Mouse (Mus musculus): ENCODE data around the gene Zfp689. TPM values are rescaled to one million over a fixed set of nuclear protein-coding genes. Genes with fewer than 3 reads are reported as not detected.
"Not testable (repeated sequence)": the region's sequence is repeated elsewhere in the genome, so short reads cannot be mapped to it uniquely, and the experiment has no call there.

Zfp689 gene
- polyA plus RNA-seq, 1 experiment: 3.2 TPM

DNA sequence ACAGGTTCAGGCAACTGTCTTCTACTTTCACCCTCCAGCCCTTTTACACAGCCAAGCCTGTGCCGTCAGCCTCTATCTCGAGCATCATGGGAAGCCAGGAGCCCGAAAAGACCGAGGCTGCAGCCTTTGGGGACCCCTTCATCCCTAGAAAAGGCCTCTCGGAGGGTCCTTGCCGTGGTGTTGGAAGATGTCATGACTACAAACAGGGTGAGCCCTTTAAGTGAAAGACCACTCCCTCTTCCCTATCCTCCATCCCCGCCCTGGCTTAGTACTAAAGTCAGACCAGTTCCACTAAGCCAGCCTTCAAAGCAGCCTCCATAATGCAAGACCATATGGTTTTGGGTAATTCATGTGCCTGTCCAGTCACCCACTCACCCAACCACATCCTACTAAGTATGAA is 23.1 kb upstream of the Zfp689 start:
- TF ChIP-seq POLR2A (IDR thresholded peaks at IDR 0.05; ENCODE audit: low read depth, low read length) (peak; percentile 57; the same call in 1 of the 2 replicates), CTCF (IDR thresholded peaks at IDR 0.05; ENCODE audit: borderline replicate concordance, insufficient read depth, low read length) (no peak)
- peaks cover 9% of the 10 kb centered on the region for H3K4me1 ChIP-seq (ENCODE audit: control insufficient read depth, insufficient read depth, low read length)
- peak overlapping the region; percentile 65 for H3K4me3 ChIP-seq (ENCODE audit: insufficient read depth, low read length)
- peak overlapping the region; percentile 98 for H3K27ac ChIP-seq (ENCODE audit: insufficient read depth, low read length)

DNA sequence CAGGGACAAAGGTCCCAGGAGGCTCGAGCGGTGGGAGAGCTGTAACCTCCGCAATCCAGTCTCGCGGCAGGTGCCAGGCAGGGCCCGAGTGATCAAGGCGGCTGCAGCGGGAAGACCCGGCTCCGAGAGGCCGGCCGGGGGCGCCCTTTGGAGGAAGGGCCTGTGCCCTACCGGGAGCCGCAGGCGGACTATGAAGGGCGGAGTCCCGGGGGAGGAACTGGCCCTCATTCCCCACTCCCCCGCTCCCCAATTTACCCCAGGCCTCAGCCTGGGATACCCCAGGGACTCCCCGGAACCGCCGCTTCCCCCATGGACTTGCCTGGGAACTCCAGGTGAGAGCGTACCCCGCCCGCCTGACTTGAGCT is 22.7 kb upstream of the Zfp689 start:
- TF ChIP-seq CTCF (IDR thresholded peaks at IDR 0.05; ENCODE audit: borderline replicate concordance, insufficient read depth, low read length) (no peak), POLR2A (IDR thresholded peaks at IDR 0.05; ENCODE audit: low read depth, low read length) (no peak; the same call in 1 of the 2 replicates)
- H3K27ac ChIP-seq (ENCODE audit: insufficient read depth, low read length): peak overlapping the region; percentile 98
- peak overlapping the region; percentile 65 for H3K4me3 ChIP-seq (ENCODE audit: insufficient read depth, low read length)
- peaks cover 9% of the 10 kb centered on the region for H3K4me1 ChIP-seq (ENCODE audit: control insufficient read depth, insufficient read depth, low read length)

DNA sequence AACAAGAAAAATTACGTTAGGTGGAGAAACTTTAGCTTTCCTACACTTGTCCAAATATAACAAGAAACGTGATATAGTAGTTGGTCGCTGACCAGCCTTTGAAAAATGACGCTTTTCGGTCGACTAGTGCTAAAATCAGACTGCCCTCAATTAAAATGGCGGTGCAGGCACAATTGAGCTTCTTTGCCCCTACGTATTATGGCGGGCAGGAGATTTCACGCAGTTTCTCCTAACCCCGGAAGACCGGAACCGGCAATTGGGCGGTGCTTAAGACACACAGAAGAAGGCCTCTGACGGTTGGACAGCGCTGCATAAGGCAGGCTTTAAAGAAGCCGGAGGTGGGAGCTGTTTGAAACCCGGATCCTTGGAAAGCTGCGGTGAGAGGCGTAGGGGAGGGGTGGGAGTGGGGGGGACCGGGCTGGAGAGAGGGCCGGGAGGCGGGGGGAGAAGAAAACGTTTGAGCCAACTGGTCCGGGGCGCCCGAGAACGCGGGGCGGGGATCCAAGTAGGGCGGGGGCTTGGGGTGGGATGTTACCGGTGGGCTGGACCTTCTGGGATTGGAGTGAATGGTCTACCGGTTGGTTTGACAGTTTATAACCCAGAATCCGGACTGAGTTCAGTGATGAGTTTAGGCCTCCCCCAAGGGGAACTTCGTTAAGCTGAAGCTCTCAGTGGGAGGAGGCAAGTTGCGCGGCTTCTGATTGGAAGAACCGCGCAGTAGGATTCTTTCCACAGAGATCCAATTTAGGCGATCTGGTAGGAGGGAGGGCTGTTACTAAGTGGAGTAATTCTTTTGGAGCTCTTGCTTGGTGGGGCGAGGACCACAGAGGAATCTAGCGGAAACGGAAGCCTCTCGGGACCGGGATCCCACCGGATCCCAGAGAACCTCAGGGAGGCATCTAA is 22.0 kb upstream of the Zfp689 start:
- TF ChIP-seq POLR2A (IDR thresholded peaks at IDR 0.05; ENCODE audit: low read depth, low read length) (peak; percentile 81), CTCF (IDR thresholded peaks at IDR 0.05; ENCODE audit: borderline replicate concordance, insufficient read depth, low read length) (no peak)
- peaks cover 5% of the 10 kb centered on the region; the same call in 1 of the 2 replicates for H3K4me1 ChIP-seq (ENCODE audit: control insufficient read depth, insufficient read depth, low read length)
- H3K4me3 ChIP-seq (ENCODE audit: insufficient read depth, low read length): peak overlapping the region; percentile 69
- peak overlapping the region; percentile 98 for H3K27ac ChIP-seq (ENCODE audit: insufficient read depth, low read length)

DNA sequence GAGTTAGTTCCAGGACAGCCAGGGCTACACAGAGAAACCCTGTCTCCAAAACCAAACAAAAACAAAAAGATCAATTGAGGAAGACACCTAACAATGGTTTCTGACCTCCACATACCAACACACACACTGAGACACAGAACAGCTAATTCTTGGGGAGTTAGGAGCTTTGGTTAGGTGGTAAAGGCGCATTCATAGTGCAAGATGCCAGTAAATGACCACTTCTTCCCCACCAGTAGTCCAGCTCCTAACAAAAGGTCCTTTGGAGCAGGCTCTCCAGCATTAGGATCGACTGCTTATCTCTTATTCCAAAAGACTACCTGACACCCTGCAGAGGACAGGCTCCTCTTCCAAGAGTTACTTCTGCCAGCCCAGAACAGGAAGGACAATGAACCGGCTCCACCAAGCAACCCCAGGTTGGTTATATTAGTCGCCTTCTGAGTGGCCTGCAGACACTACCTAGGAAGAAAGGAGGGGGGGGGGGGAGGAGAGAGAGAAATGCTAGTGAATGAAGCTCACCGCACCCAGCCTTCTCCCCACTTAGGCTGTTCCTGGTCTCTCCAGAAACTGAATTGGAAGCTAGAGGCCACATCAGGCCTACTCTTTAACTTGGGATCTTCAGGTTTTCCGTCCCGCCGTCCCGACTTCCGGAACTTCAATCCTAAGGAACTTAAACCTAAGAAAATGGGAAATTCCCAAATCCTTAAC is 21.2 kb upstream of the Zfp689 start:
- peak; percentile 32; the same call in 1 of the 2 replicates for TF ChIP-seq POLR2A (IDR thresholded peaks at IDR 0.05; ENCODE audit: low read depth, low read length)
- no peak for TF ChIP-seq CTCF (IDR thresholded peaks at IDR 0.05; ENCODE audit: borderline replicate concordance, insufficient read depth, low read length)
- Histone ChIP-seq H3K27ac (ENCODE audit: insufficient read depth, low read length) (peak overlapping the region; percentile 94), H3K4me1 (ENCODE audit: control insufficient read depth, insufficient read depth, low read length) (peaks cover 5% of the 10 kb centered on the region; the same call in 1 of the 2 replicates), H3K4me3 (ENCODE audit: insufficient read depth, low read length) (peak overlapping the region; percentile 69)

DNA sequence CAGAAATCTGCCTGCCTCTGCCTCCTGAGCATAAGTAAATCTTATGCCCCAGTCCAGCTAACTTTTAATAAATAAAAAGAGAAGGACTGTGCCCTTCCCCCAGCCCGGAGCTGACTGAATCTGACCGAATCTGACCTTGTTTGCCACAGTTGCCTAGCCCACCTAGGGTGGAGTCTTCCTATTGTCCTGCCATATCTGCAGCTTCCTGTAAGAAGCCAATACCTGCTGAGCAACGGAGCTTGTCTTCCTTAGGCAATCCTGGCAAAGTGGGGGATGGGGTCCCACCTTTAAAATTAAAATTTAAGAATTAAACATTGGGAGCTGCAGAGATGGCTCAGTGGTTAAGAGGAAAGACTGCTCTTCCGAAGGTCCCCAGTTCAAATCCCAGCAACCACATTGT is 17.6 kb upstream of the Zfp689 start:
- Histone ChIP-seq H3K27ac (ENCODE audit: insufficient read depth, low read length) (no peak overlapping the region), H3K4me1 (ENCODE audit: control insufficient read depth, insufficient read depth, low read length) (no peaks in the 10 kb centered on the region)
- no peak for TF ChIP-seq POLR2A (IDR thresholded peaks at IDR 0.05; ENCODE audit: low read depth, low read length)
- TF ChIP-seq CTCF (IDR thresholded peaks at IDR 0.05; ENCODE audit: borderline replicate concordance, insufficient read depth, low read length): no peak

DNA sequence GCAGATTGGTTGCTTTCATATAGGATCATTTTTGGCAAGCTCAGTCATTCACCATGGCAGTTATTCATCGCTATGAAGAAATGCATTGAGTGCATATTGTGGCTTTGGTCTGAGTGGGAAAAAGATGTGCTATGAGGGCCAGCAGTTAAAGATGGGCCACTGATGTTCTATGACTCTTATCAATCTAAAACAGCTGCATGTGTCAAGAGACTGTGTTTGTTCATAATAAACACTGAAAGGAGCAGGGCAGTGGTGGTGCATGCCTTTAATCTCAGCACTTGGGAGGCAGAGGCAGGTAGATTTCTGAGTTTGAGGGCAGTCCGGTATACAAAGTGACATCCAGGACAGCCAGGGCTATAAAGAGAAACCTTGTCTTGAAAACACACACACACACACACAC is 16.7 kb upstream of the Zfp689 start:
- H3K4me1 ChIP-seq (ENCODE audit: control insufficient read depth, insufficient read depth, low read length); H3K4me3 ChIP-seq (ENCODE audit: insufficient read depth, low read length); H3K27ac ChIP-seq (ENCODE audit: insufficient read depth, low read length): not testable (repeated sequence)

More for the DNA sequence above, 17.6 kb upstream of the Zfp689 start:
- H3K4me3 ChIP-seq (ENCODE audit: insufficient read depth, low read length): no peak overlapping the region

DNA sequence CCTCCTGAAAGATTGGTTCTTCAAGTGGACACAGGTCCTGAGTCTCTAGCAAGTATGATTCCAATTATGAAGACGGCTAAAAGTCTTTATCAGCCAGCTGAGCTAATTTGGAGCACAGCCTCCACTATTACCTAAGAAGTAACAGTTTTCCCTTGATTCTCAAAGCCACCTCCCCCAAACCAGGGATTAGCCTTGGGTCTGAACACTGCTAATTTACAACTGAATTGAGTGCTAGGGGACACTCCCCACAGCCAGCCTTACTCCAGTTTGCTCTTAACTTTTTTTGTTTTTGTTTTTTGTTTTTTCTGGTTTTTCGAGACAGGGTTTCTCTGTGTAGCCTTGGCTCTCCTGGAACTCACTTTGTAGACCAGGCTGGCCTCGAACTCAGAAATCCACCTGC is 16.2 kb upstream of the Zfp689 start:
- Histone ChIP-seq H3K4me1 (ENCODE audit: control insufficient read depth, insufficient read depth, low read length) (no peaks in the 10 kb centered on the region), H3K27ac (ENCODE audit: insufficient read depth, low read length) (no peak overlapping the region), H3K4me3 (ENCODE audit: insufficient read depth, low read length) (no peak overlapping the region)
- no peak for TF ChIP-seq POLR2A (IDR thresholded peaks at IDR 0.05; ENCODE audit: low read depth, low read length)
- TF ChIP-seq CTCF (IDR thresholded peaks at IDR 0.05; ENCODE audit: borderline replicate concordance, insufficient read depth, low read length): no peak

DNA sequence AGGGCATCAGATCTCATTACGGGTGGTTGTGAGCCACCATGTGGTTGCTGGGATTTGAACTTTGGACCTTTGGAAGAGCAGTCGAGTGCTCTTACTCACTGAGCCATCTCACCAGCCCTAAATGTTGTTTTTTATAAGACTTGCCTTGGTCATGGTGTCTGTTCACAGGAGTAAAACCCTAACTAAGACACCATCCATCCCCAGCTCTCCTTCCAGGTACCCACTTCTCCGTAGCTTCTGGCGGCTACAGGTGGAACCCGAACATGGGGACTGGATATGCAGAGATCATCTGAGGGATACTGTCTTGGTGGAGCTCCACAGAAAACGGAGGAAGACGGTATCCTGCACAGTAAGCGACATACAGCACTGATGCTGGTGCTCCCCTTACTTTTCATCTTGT is 10.4 kb upstream of the Zfp689 start, which contains the start of gene Prr14:
TSS of gene Prr14 (plus strand) at position 301 of the 400 bp plus-strand sequence.
- not testable (repeated sequence) for H3K4me1 ChIP-seq (ENCODE audit: control insufficient read depth, insufficient read depth, low read length); H3K27ac ChIP-seq (ENCODE audit: insufficient read depth, low read length); H3K4me3 ChIP-seq (ENCODE audit: insufficient read depth, low read length)

DNA sequence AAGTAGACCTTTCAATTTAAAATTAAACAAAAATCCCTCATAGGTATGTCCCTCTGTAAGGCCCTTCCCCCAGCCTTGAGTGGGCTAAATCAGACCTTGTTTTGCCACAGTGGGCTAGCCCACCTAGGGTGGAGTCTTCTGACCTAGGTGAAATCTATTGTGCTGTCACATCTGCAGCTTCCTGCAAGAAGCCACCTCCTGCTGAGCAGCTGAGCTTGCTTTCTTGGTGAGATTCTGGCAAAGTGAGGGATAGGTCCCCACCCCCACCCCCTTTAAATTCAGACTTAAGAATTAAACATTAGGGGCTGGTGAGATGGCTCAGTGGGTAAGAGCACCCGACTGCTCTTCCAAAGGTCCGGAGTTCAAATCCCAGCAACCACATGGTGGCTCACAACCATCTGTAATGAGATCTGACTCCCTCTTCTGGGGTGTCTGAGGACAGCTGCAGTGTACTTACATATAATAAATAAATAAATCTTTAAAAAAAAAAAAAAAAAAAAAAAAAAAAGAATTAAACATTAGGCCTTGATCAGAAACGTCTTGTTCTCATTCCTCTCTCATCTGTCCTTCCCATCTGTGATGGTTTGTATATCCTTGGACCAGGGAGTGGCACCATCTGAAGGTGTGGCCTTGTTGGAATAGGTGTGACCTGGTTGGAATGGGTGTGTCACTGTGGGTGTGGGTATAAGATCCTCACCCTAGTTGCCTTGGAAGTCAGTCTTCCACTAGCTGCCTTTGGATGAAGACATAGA is 9.6 kb upstream of the Zfp689 start:
- H3K27ac ChIP-seq (ENCODE audit: insufficient read depth, low read length); H3K4me1 ChIP-seq (ENCODE audit: control insufficient read depth, insufficient read depth, low read length); H3K4me3 ChIP-seq (ENCODE audit: insufficient read depth, low read length): not testable (repeated sequence)

DNA sequence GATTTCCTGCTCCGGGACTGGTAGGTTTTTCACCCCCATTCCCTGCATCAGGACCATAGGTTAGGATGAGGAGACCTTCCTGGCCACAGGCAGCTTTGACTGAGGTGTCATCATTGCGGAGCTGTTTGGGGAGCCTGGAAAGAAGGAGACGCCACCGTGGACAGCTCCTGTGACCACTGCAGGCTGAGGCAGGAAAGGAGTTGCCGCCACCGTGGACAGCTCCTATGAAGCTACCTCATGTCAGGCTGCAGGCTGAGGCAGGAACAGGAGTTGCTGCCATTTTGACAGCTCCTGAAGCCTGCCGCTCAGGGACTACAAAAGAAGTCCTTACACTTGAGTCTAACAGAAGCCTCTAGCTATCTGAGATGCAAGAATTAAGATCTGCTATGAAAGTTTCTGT is 5.9 kb upstream of the Zfp689 start:
- Histone ChIP-seq H3K4me3 (ENCODE audit: insufficient read depth, low read length) (no peak overlapping the region), H3K27ac (ENCODE audit: insufficient read depth, low read length) (no peak overlapping the region), H3K4me1 (ENCODE audit: control insufficient read depth, insufficient read depth, low read length) (peaks cover 6% of the 10 kb centered on the region)
- no peak for TF ChIP-seq CTCF (IDR thresholded peaks at IDR 0.05; ENCODE audit: borderline replicate concordance, insufficient read depth, low read length)
- TF ChIP-seq POLR2A (IDR thresholded peaks at IDR 0.05; ENCODE audit: low read depth, low read length): no peak

Measured in embryonic fibroblast, embryonic 13.5 days (primary cell).